Mouse (Mus musculus): ENCODE results near the gene Il3. TPM values are rescaled to one million over a fixed set of nuclear protein-coding genes. Genes with fewer than 3 reads are reported as not detected.

The Il3 gene
- polyA plus RNA-seq, 1 experiment from 2014 or later, result not detected

GRCm38 (mm10) chr11:54293980-54294807 is 27.1 kb upstream of the Il3 start:
- 67% methylated on average over 12 of the region's 12 CpGs for WGBS
- no peak overlapping the region for H3K4me2 ChIP-seq (ENCODE audit: low read depth, low read length)
- no peaks in the 10 kb centered on the region for H3K27me3 ChIP-seq (ENCODE audit: control insufficient read depth, insufficient read depth, low read length)
- H3K4me1 ChIP-seq (ENCODE audit: control insufficient read depth, insufficient read depth, low read length), result no peaks in the 10 kb centered on the region
- no peak overlapping the region for H3K4me3 ChIP-seq (ENCODE audit: low read depth, low read length)
- no peak for ATAC-seq (ENCODE audit: low read depth)
- H3K27ac ChIP-seq (ENCODE audit: low read depth, low read length), result no peak overlapping the region
- no peak overlapping the region for H3K9ac ChIP-seq (replicated peaks; ENCODE audit: low read depth, low read length)
- no peaks in the 10 kb centered on the region; the same call in 1 of the 2 replicates for H3K9me3 ChIP-seq (ENCODE audit: control insufficient read depth, low read length)
- H3K36me3 ChIP-seq (ENCODE audit: control insufficient read depth, insufficient read depth, low read length), result no peaks in the 10 kb centered on the region

- Histone ChIP-seq H3K27ac (ENCODE audit: low read depth, low read length) (no peak overlapping the region), H3K4me2 (ENCODE audit: low read depth, low read length) (no peak overlapping the region), H3K4me3 (ENCODE audit: low read depth, low read length) (no peak overlapping the region), H3K36me3 (ENCODE audit: control insufficient read depth, insufficient read depth, low read length) (no peaks in the 10 kb centered on the region), H3K27me3 (ENCODE audit: control insufficient read depth, insufficient read depth, low read length) (no peaks in the 10 kb centered on the region), H3K9me3 (ENCODE audit: control insufficient read depth, low read length) (no peaks in the 10 kb centered on the region; the same call in 1 of the 2 replicates), H3K4me1 (ENCODE audit: control insufficient read depth, insufficient read depth, low read length) (no peaks in the 10 kb centered on the region), H3K9ac (replicated peaks; ENCODE audit: low read depth, low read length) (no peak overlapping the region)
- no peak for ATAC-seq (ENCODE audit: low read depth)
- 86% methylated on average over 2 of the region's 2 CpGs for WGBS
Measured at GRCm38 (mm10) chr11:54292163-54292562, 25.1 kb upstream of the Il3 start.

GRCm38 (mm10) chr11:54287821-54288453 is 20.9 kb upstream of the Il3 start:
- Histone ChIP-seq H3K4me1 (ENCODE audit: control insufficient read depth, insufficient read depth, low read length) (no peaks in the 10 kb centered on the region), H3K36me3 (ENCODE audit: control insufficient read depth, insufficient read depth, low read length) (no peaks in the 10 kb centered on the region), H3K27me3 (ENCODE audit: control insufficient read depth, insufficient read depth, low read length) (no peaks in the 10 kb centered on the region), H3K27ac (ENCODE audit: low read depth, low read length) (no peak overlapping the region), H3K4me3 (ENCODE audit: low read depth, low read length) (no peak overlapping the region), H3K9me3 (ENCODE audit: control insufficient read depth, low read length) (no peaks in the 10 kb centered on the region), H3K4me2 (ENCODE audit: low read depth, low read length) (no peak overlapping the region), H3K9ac (replicated peaks; ENCODE audit: low read depth, low read length) (no peak overlapping the region)
- ATAC-seq (ENCODE audit: low read depth), result no peak
- 90% methylated on average over 8 of the region's 8 CpGs for WGBS

- 90% methylated on average over 5 of the region's 5 CpGs for WGBS
- Histone ChIP-seq H3K4me1 (ENCODE audit: control insufficient read depth, insufficient read depth, low read length) (no peaks in the 10 kb centered on the region), H3K9me3 (ENCODE audit: control insufficient read depth, low read length) (no peaks in the 10 kb centered on the region), H3K36me3 (ENCODE audit: control insufficient read depth, insufficient read depth, low read length) (no peaks in the 10 kb centered on the region), H3K4me2 (ENCODE audit: low read depth, low read length) (no peak overlapping the region), H3K27me3 (ENCODE audit: control insufficient read depth, insufficient read depth, low read length) (no peaks in the 10 kb centered on the region), H3K27ac (ENCODE audit: low read depth, low read length) (no peak overlapping the region), H3K9ac (replicated peaks; ENCODE audit: low read depth, low read length) (no peak overlapping the region), H3K4me3 (ENCODE audit: low read depth, low read length) (no peak overlapping the region)
- no peak for ATAC-seq (ENCODE audit: low read depth)
Measured at GRCm38 (mm10) chr11:54271437-54271949, 4.4 kb upstream of the Il3 start.

GRCm38 (mm10) chr11:54269191-54269896 is 2.3 kb upstream of the Il3 start:
- no peaks in the 10 kb centered on the region for H3K4me1 ChIP-seq (ENCODE audit: control insufficient read depth, insufficient read depth, low read length)
- H3K9ac ChIP-seq (replicated peaks; ENCODE audit: low read depth, low read length), result no peak overlapping the region
- no peaks in the 10 kb centered on the region for H3K9me3 ChIP-seq (ENCODE audit: control insufficient read depth, low read length)
- H3K36me3 ChIP-seq (ENCODE audit: control insufficient read depth, insufficient read depth, low read length), result no peaks in the 10 kb centered on the region
- H3K4me3 ChIP-seq (ENCODE audit: low read depth, low read length), result no peak overlapping the region
- no peak for ATAC-seq (ENCODE audit: low read depth)
- H3K27ac ChIP-seq (ENCODE audit: low read depth, low read length), result no peak overlapping the region
- no peak overlapping the region for H3K4me2 ChIP-seq (ENCODE audit: low read depth, low read length)
- 78% methylated on average over 3 of the region's 3 CpGs for WGBS
- no peaks in the 10 kb centered on the region for H3K27me3 ChIP-seq (ENCODE audit: control insufficient read depth, insufficient read depth, low read length)

- Histone ChIP-seq H3K9ac (replicated peaks; ENCODE audit: low read depth, low read length) (no peak overlapping the region), H3K36me3 (ENCODE audit: control insufficient read depth, insufficient read depth, low read length) (no peaks in the 10 kb centered on the region), H3K4me2 (ENCODE audit: low read depth, low read length) (no peak overlapping the region), H3K4me3 (ENCODE audit: low read depth, low read length) (no peak overlapping the region), H3K27me3 (ENCODE audit: control insufficient read depth, insufficient read depth, low read length) (no peaks in the 10 kb centered on the region), H3K9me3 (ENCODE audit: control insufficient read depth, low read length) (no peaks in the 10 kb centered on the region), H3K4me1 (ENCODE audit: control insufficient read depth, insufficient read depth, low read length) (no peaks in the 10 kb centered on the region), H3K27ac (ENCODE audit: low read depth, low read length) (no peak overlapping the region)
- ATAC-seq (ENCODE audit: low read depth), result no peak
- WGBS, result 54% methylated on average over 2 of the region's 2 CpGs
Measured at GRCm38 (mm10) chr11:54264542-54264941, 2.5 kb downstream of the Il3 start.

GRCm38 (mm10) chr11:54263405-54264031 is 3.6 kb downstream of the Il3 start:
- Histone ChIP-seq H3K27me3 (ENCODE audit: control insufficient read depth, insufficient read depth, low read length) (no peaks in the 10 kb centered on the region), H3K4me2 (ENCODE audit: low read depth, low read length) (no peak overlapping the region), H3K9me3 (ENCODE audit: control insufficient read depth, low read length) (no peaks in the 10 kb centered on the region), H3K36me3 (ENCODE audit: control insufficient read depth, insufficient read depth, low read length) (no peaks in the 10 kb centered on the region), H3K9ac (replicated peaks; ENCODE audit: low read depth, low read length) (no peak overlapping the region), H3K27ac (ENCODE audit: low read depth, low read length) (no peak overlapping the region), H3K4me3 (ENCODE audit: low read depth, low read length) (no peak overlapping the region), H3K4me1 (ENCODE audit: control insufficient read depth, insufficient read depth, low read length) (no peaks in the 10 kb centered on the region)
- ATAC-seq (ENCODE audit: low read depth), result no peak
- WGBS, result 16% methylated on average over 1 of the region's 1 CpGs

GRCm38 (mm10) chr11:54256624-54257376 is 10.3 kb downstream of the Il3 start:
- 65% methylated on average over 3 of the region's 3 CpGs for WGBS
- peak; percentile 71; the same call in 1 of the 2 replicates for ATAC-seq (ENCODE audit: low read depth)

More at GRCm38 (mm10) chr11:54256624-54257376, 10.3 kb downstream of the Il3 start:
- no peak overlapping the region for H3K4me3 ChIP-seq (ENCODE audit: low read depth, low read length)
- H3K4me1 ChIP-seq (ENCODE audit: control insufficient read depth, insufficient read depth, low read length), result no peaks in the 10 kb centered on the region
- H3K9ac ChIP-seq (replicated peaks; ENCODE audit: low read depth, low read length), result no peak overlapping the region
- no peak overlapping the region for H3K27ac ChIP-seq (ENCODE audit: low read depth, low read length)
- H3K9me3 ChIP-seq (ENCODE audit: control insufficient read depth, low read length), result no peaks in the 10 kb centered on the region
- no peaks in the 10 kb centered on the region for H3K27me3 ChIP-seq (ENCODE audit: control insufficient read depth, insufficient read depth, low read length)
- no peaks in the 10 kb centered on the region for H3K36me3 ChIP-seq (ENCODE audit: control insufficient read depth, insufficient read depth, low read length)
- no peak overlapping the region for H3K4me2 ChIP-seq (ENCODE audit: low read depth, low read length)
